Mouse (Mus musculus) embryonic fibroblast, embryonic 13.5 days (primary cell): Measurements from ENCODE around the gene Prtg.

ENCODE experiments used
- CTCF ChIP-seq: IDR thresholded peaks from 2 replicates; pipeline ENCODE4 v1.5.1; 2011; ENCODE audit warnings: mild to moderate bottlenecking, control low read depth, low read length, moderate library complexity, borderline replicate concordance; ENCODE audit not compliant: insufficient read depth
- POLR2A ChIP-seq: IDR thresholded peaks from 2 replicates; pipeline ENCODE4 v1.6.1; 2011; ENCODE audit warnings: low read depth, mild to moderate bottlenecking, control low read depth, low read length, moderate library complexity

DNA sequence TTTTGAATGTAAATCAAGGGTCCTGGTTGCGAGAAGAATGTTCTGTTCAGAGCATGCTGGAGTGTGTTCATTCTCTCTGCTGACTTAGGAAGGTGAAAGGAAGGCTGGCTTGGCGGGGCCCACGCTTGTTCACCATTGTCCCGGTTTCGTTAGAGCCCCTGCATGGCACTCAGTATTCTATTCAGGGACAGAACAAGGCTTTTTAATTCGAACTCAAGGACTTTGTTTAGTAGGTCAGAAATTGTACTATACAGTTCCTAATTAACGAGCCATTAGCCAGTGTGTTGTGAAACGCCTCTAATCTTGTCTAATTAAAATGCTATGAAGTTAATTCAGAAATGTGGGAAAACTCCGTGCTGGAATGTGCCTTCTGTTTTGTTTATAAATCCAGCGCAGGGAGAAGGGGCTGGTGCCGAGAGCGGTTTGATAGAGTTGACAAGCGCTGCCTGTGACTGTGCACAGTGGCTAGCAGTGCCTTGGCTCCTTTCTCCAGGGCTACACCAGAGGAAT lies 47.1 kb downstream of the Prtg start:
- TF ChIP-seq POLR2A (no peak), CTCF (no peak)
